Mouse (Mus musculus): ENCODE data around the gene Spats2.
"Not testable (repeated sequence)": the region's sequence is repeated elsewhere in the genome, so short reads cannot be mapped to it uniquely, and the experiment has no call there.

The Spats2 gene

GRCm38 (mm10) chr15:99125711-99126080 lies at the start of gene Spats2:
Spats2 (plus strand) TSS chr15:99125916.
- no peak for DNase-seq

GRCm38 (mm10) chr15:99076011-99076410 lies 49.7 kb upstream of the Spats2 start:
- DNase-seq: not testable (repeated sequence)

- DNase-seq: no peak
Observed at GRCm38 (mm10) chr15:99078181-99078910, 47.4 kb upstream of the Spats2 start.

GRCm38 (mm10) chr15:99079804-99080203 lies 45.9 kb upstream of the Spats2 start:
- DNase-seq: no peak

GRCm38 (mm10) chr15:99082322-99082721 lies 43.4 kb upstream of the Spats2 start:
- DNase-seq: no peak

GRCm38 (mm10) chr15:99082840-99083239 lies 42.9 kb upstream of the Spats2 start:
- DNase-seq: no peak

GRCm38 (mm10) chr15:99083258-99083657 lies 42.5 kb upstream of the Spats2 start:
- no peak for DNase-seq

GRCm38 (mm10) chr15:99083867-99084557 lies 41.7 kb upstream of the Spats2 start:
- no peak for DNase-seq

GRCm38 (mm10) chr15:99084618-99085017 lies 41.1 kb upstream of the Spats2 start:
- DNase-seq: no peak

GRCm38 (mm10) chr15:99085997-99086396 lies 39.7 kb upstream of the Spats2 start:
- DNase-seq: no peak

- peak; percentile 57 for DNase-seq
Observed at GRCm38 (mm10) chr15:99087253-99088075, 38.3 kb upstream of the Spats2 start, which contains the start of gene C1ql4. C1ql4 (minus strand) TSS chr15:99087817.

GRCm38 (mm10) chr15:99088292-99088691 lies 37.4 kb upstream of the Spats2 start:
- DNase-seq: peak; percentile 83

GRCm38 (mm10) chr15:99089069-99089468 lies 36.6 kb upstream of the Spats2 start:
- no peak for DNase-seq

GRCm38 (mm10) chr15:99092870-99093269 lies 32.8 kb upstream of the Spats2 start, which contains the start of gene Dnajc22:
Dnajc22 (plus strand) TSS chr15:99093170.
- no peak for DNase-seq

GRCm38 (mm10) chr15:99093291-99094258 lies 32.1 kb upstream of the Spats2 start:
- DNase-seq: no peak

- no peak for DNase-seq
Observed at GRCm38 (mm10) chr15:99094631-99095270, 31.0 kb upstream of the Spats2 start.

- DNase-seq: no peak
Observed at GRCm38 (mm10) chr15:99095356-99095755, 30.4 kb upstream of the Spats2 start.

GRCm38 (mm10) chr15:99096061-99096793 lies 29.5 kb upstream of the Spats2 start:
- DNase-seq: no peak

GRCm38 (mm10) chr15:99096831-99097500 lies 28.8 kb upstream of the Spats2 start:
- no peak for DNase-seq

- no peak for DNase-seq
Observed at GRCm38 (mm10) chr15:99097840-99098492, 27.8 kb upstream of the Spats2 start.

Data from thymus, postnatal 25 days (tissue).